Mouse (Mus musculus): ENCODE measurements around the gene Sclt1. TPM values are rescaled to one million over a fixed set of nuclear protein-coding genes. Genes with fewer than 3 reads are reported as not detected.
"Not testable (repeated sequence)": the region's sequence is repeated elsewhere in the genome, so short reads cannot be mapped to it uniquely, and the experiment has no call there.

Gene Sclt1
- polyA plus RNA-seq (2016; fragmentation: Nextera tagmentation; extraction: Ambion mirVana): 17.7 and 22.2 TPM in 2 replicates

DNA sequence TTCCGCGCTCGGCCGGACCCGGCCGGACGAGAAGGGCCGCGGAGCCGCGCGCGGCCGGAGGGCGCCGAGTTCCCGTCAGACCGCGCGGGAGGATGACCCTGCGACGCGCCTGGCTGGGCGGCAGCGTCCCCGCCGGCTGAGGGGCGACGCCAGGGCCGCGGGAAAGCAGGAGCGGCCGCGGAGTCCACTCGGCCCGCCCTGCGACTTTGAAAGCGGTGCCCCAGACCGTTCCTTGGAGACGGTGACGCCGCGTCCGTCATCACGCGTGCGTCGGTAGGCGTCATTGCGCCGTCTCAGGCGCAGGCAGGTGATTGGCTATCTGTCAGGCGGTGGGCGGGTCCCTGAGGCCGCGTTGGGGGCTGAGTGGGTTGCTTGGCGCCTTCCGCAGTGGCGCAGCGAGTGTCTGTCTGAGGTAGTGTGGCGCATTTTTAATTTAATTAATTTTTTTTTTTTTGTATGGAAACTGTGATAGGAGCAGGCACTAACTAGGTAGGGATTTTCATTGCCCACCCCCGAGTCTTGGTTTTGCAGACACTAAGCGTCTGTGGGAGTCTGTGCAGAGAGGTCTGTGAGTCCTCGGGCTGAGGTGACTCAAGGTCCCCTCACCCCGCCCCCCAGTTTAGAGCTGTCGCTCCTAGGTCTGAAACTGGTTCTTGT, at the start of gene Sclt1, which contains the start of gene D3Ertd751e:
TSS of gene Sclt1 (minus strand) at position 237 of the 657 bp plus-strand sequence.
TSS of gene D3Ertd751e (plus strand) at position 334 of the 657 bp plus-strand sequence.
- WGBS: under 1% methylated on average over 66 of the region's 66 CpGs
- peaks cover 3% of the 10 kb centered on the region; the same call in 1 of the 2 replicates for H3K36me3 ChIP-seq
- H3K27ac ChIP-seq: peak within 1 kb of the TSS; percentile 97
- H3K9me3 ChIP-seq: no peaks in the 10 kb centered on the region
- peaks cover 21% of the 10 kb centered on the region for H3K4me1 ChIP-seq (replicated peaks)
- no peaks in the 10 kb centered on the region for H3K27me3 ChIP-seq (ENCODE audit: insufficient read depth, poor library complexity, severe bottlenecking)
- peak; percentile 96 for DNase-seq (ENCODE audit: low spot score)
- peak within 1 kb of the TSS; percentile 71 for H3K4me3 ChIP-seq

DNA sequence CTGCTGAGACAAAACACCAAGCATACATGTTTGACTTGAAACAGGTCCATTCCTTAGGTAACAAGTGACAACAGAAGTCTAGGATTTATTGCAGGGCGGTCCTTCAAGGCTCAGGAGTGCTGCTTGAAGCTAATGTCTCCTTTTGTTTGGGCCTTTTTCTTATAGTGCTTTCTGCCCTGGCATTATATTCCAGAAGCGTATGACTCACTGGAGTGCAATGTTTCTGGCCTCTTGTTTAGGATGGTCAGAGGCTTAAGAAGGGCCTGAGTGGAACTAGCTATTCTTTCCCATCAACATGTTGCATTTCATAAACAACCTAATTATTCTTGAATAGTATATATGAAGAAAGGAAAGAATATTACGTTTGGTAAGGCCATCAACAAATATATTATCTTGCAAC, 19.8 kb upstream of the Sclt1 start:
- Histone ChIP-seq H3K36me3 (peaks cover 6% of the 10 kb centered on the region), H3K27ac (no peak overlapping the region), H3K4me3 (no peak overlapping the region), H3K4me1 (replicated peaks) (no peaks in the 10 kb centered on the region), H3K9me3 (no peaks in the 10 kb centered on the region), H3K27me3 (ENCODE audit: insufficient read depth, poor library complexity, severe bottlenecking) (no peaks in the 10 kb centered on the region)
- no peak for DNase-seq (ENCODE audit: low spot score)
- 89% methylated on average over 3 of the region's 3 CpGs for WGBS

DNA sequence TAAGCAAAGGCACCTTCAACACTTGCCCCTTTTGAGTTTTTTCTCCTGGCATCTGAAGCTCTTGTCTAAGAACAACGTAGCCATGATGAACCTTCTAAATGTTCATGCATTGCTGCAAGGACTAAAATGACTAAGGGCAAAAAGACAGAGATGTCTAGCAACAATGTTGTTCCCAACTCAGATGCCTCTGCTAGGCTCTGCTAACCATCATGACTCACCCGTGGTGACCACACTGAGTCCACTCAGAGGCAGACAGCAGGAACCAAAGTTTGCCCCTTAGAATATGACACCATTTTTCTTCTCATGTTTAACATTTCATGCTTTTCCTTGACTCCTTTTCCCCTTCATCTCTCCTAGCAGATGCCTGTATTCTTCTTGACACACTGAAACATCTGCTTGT, 12.2 kb upstream of the Sclt1 start:
- Histone ChIP-seq H3K4me3 (no peak overlapping the region), H3K9me3 (no peaks in the 10 kb centered on the region), H3K4me1 (replicated peaks) (no peaks in the 10 kb centered on the region), H3K27ac (no peak overlapping the region), H3K27me3 (ENCODE audit: insufficient read depth, poor library complexity, severe bottlenecking) (no peaks in the 10 kb centered on the region), H3K36me3 (peaks cover 13% of the 10 kb centered on the region)
- WGBS: 88% methylated on average over 2 of the region's 2 CpGs
- no peak for DNase-seq (ENCODE audit: low spot score)

DNA sequence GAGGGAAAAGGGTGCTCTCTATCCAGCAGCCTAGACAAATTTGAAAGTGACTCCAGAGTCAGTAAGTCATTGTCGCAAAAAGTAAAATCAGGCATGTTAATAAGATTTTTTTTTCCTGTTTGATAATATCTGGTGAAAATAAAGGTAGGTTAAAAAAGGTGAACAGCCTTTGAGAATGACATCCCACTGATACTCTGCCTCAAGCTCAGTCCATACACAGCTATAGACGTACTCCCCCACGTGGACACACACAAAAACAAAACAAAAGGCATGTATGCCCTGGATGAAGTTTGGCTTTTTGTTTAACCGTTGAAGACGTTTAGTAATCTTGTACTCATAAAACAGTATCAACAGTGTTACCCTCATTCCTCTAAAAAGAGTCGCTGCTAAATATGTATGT, 1.1 kb upstream of the Sclt1 start:
- Histone ChIP-seq H3K27ac (0 out of 2 replicates have a peak overlapping the region, but pooled peaks have one; percentile 97), H3K27me3 (ENCODE audit: insufficient read depth, poor library complexity, severe bottlenecking) (no peaks in the 10 kb centered on the region), H3K4me1 (replicated peaks) (peaks cover 21% of the 10 kb centered on the region), H3K36me3 (no peaks in the 10 kb centered on the region), H3K4me3 (peak overlapping the region; percentile 71; the same call in 1 of the 2 replicates), H3K9me3 (no peaks in the 10 kb centered on the region)
- WGBS: 49% methylated on average over 6 of the region's 6 CpGs
- no peak for DNase-seq (ENCODE audit: low spot score)

DNA sequence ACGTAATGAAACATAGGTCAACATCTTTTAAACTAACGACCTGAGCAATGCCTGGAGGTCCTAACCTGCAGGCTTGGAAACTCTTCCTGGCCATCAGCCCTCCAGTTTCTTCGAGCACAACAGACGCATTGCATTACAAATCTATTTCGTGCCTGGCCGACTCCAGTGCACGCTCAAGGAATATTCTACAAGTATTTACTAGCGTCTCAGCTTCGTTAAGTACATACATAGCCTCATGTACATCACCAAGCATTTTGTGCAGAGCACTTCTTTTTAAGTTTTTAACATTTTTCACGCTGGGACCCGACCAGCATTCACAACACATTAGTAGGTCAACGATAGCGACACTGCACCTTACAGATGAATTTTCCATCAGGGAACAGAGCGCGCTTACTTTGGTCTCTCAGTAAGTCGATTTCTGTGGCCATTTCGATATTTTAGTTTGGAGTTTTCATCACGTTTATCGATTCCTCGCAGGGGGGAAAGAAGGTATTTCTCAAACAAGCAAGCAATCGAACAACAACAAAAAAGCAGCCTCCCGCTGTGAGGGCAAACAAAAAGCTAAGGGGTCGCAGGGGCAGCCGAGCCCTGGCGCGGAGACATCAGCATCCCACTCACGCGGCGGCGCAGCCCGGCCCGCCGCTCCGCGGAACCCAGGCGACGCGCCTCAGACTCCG, 575 bp downstream of the Sclt1 start:
- H3K9me3 ChIP-seq: no peaks in the 10 kb centered on the region
- peak overlapping the region; percentile 71 for H3K4me3 ChIP-seq
- no peaks in the 10 kb centered on the region for H3K27me3 ChIP-seq (ENCODE audit: insufficient read depth, poor library complexity, severe bottlenecking)
- H3K36me3 ChIP-seq: peaks cover 3% of the 10 kb centered on the region; the same call in 1 of the 2 replicates
- H3K27ac ChIP-seq: peak overlapping the region; percentile 97
- under 1% methylated on average over 39 of the region's 39 CpGs for WGBS
- peaks cover 21% of the 10 kb centered on the region for H3K4me1 ChIP-seq (replicated peaks)
- no peak for DNase-seq (ENCODE audit: low spot score)

DNA sequence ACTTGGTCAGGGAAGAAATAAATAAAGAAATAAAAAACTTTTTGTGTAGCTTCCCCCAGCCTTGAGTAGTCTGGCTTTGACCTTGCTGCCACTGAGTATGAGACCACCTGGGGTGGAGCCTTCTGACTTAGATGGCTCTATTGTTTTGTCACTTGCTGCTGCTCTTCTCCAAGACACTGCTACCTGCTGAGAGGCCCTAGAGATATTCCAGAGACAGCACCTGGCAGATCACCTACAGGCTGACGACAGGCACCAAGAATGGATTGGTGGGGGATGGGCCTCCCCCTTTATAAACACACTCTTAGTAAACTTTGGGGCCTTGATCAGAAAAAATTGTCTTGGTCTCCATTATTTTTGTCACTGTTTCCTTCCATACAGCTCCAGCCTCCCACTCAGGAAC, 46.6 kb downstream of the Sclt1 start:
- Histone ChIP-seq H3K9me3 (0 out of 2 replicates have a peak, but pooled peaks cover 6% of the 10 kb centered on the region), H3K36me3 (peaks cover 41% of the 10 kb centered on the region), H3K4me1 (replicated peaks) (no peaks in the 10 kb centered on the region), H3K27me3 (ENCODE audit: insufficient read depth, poor library complexity, severe bottlenecking) (no peaks in the 10 kb centered on the region), H3K27ac (no peak overlapping the region), H3K4me3 (no peak overlapping the region)
- no peak for DNase-seq (ENCODE audit: low spot score)
- WGBS: 68% methylated on average over 1 of the region's 1 CpGs

DNA sequence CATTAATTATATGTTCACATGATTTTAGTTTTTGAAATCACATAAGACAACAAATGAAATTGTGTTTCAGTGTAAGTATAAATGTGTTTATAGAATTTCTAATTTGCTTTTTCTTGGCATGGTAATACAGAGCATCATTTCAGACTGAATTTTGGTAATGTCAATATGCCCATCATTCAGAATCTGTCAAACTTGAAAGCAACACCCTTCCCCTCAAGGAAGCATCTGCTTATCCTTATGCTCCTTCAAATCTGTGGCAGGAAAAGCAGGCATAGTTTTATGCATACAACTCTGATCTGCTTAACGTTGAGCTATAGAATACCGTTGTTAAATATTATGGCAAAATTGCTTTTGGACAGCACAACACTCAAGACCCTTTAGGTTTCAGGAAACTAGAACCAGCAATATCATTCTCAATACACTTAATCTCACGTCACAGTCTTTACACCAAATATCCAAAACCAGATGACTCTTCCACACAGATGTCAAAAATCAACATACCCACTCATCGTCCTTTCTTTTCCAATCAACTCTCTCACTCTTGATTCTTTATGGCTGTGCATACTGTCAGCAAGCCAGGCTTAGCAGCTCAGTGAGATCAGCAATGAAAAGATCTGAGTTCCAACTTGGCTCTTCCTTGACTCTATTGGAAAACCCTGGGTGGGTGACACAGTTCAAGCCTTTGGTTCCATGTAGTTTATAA, 49.7 kb downstream of the Sclt1 start:
- H3K4me1 ChIP-seq (replicated peaks): no peaks in the 10 kb centered on the region
- 0 out of 2 replicates have a peak, but pooled peaks cover 6% of the 10 kb centered on the region for H3K9me3 ChIP-seq
- H3K36me3 ChIP-seq: peaks cover 14% of the 10 kb centered on the region
- no peaks in the 10 kb centered on the region for H3K27me3 ChIP-seq (ENCODE audit: insufficient read depth, poor library complexity, severe bottlenecking)
- DNase-seq (ENCODE audit: low spot score): no peak
- H3K27ac ChIP-seq: no peak overlapping the region
- WGBS: 90% methylated on average over 4 of the region's 4 CpGs
- no peak overlapping the region for H3K4me3 ChIP-seq

DNA sequence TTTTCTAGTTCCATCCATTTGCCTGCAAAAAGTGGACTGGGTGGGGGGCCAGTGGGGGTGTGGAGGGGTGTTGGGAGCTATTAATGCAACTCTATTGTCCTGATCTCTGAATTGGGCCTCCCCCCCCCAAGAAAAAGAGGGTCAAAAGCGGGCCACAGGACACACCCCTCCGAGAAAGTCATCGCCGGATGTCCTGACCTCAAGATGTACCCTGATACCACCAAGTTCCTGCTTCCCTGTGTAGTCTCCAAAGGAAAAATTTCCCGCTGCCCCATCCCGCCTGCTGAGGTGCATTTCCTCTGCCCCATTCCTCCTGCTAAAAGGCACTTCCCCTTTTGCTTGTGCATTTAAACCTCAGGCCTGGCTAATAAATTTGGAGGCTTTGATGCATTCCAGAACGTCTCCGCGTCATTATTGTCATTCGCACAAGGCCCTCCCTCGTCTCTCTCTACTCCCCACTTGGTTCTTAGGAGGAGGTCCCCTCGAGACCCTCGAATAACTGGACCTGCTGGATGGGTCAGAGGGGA, 52.1 kb downstream of the Sclt1 start:
- DNase-seq (ENCODE audit: low spot score); H3K4me3 ChIP-seq; H3K27ac ChIP-seq; H3K4me1 ChIP-seq (replicated peaks); H3K27me3 ChIP-seq (ENCODE audit: insufficient read depth, poor library complexity, severe bottlenecking); H3K9me3 ChIP-seq; H3K36me3 ChIP-seq: not testable (repeated sequence)
- 89% methylated on average over 13 of the region's 13 CpGs for WGBS

DNA sequence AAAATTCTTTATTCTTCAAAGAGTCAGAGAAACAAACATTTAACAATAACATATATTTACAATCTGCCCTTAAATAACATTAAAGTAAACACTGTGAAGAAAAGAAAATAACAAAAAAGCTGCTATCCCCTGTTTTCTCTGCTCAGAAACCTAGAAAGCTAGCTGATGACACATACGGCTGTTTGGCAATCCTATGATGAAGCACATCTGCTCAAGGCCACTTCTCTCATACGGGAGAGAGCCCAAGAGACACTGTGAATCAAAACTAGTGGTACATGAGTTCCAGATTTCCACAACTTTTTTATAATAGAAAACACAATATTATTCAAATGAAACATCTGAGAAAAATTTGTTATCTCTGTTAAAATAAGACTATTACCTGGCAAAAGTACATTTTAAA, 55.9 kb downstream of the Sclt1 start:
- peaks cover 11% of the 10 kb centered on the region; the same call in 1 of the 2 replicates for H3K36me3 ChIP-seq
- H3K27ac ChIP-seq: no peak overlapping the region
- no peaks in the 10 kb centered on the region for H3K9me3 ChIP-seq
- WGBS: 84% methylated on average over 2 of the region's 2 CpGs
- no peaks in the 10 kb centered on the region for H3K4me1 ChIP-seq (replicated peaks)
- H3K27me3 ChIP-seq (ENCODE audit: insufficient read depth, poor library complexity, severe bottlenecking): no peaks in the 10 kb centered on the region
- DNase-seq (ENCODE audit: low spot score): no peak
- H3K4me3 ChIP-seq: no peak overlapping the region

DNA sequence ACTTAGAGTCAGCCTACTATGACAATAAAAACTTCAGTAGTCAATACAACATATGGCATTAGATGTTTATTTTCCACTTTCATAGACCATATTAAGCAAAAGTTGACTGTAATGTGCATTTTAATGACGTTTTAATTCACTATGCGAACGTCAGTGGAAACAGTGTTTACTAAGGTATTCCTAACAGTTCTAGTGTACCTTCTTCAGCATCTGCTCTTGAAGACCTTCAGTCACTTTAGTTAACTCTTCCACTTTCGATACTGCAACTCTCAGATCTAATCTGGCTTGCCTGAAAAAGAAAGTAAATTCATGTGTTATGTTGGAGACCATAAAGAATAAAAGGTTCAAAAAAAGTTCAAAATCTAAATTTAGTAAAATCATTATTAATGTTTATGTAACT, 60.2 kb downstream of the Sclt1 start:
- Histone ChIP-seq H3K9me3 (no peaks in the 10 kb centered on the region), H3K27ac (no peak overlapping the region), H3K4me3 (no peak overlapping the region), H3K4me1 (replicated peaks) (no peaks in the 10 kb centered on the region), H3K27me3 (ENCODE audit: insufficient read depth, poor library complexity, severe bottlenecking) (no peaks in the 10 kb centered on the region), H3K36me3 (peaks cover 18% of the 10 kb centered on the region)
- no peak for DNase-seq (ENCODE audit: low spot score)
- WGBS: 90% methylated on average over 4 of the region's 4 CpGs

DNA sequence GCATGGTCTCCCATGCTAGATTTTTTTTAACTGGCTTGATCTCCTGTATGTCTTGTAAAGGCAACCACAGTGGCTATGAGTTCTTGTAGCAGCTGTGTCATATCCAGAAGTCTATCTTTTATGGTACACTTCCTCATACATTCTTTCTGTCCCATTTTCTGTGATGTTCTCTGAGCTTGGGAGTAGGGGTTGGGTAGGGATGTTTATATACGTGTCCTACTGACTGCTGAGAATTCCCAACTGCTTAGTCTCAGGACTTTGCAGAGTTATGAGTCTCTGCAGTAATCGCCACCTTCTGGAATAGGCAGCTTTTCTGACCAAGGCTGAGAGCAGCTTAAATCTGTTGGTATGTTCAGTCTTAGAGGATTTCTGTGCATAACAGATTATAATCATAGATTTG, 65.7 kb downstream of the Sclt1 start:
- Histone ChIP-seq H3K9me3 (no peaks in the 10 kb centered on the region), H3K4me1 (replicated peaks) (no peaks in the 10 kb centered on the region), H3K36me3 (peaks cover 45% of the 10 kb centered on the region), H3K4me3 (no peak overlapping the region), H3K27ac (no peak overlapping the region), H3K27me3 (ENCODE audit: insufficient read depth, poor library complexity, severe bottlenecking) (no peaks in the 10 kb centered on the region)
- WGBS: 91% methylated on average over 2 of the region's 2 CpGs
- no peak for DNase-seq (ENCODE audit: low spot score)

DNA sequence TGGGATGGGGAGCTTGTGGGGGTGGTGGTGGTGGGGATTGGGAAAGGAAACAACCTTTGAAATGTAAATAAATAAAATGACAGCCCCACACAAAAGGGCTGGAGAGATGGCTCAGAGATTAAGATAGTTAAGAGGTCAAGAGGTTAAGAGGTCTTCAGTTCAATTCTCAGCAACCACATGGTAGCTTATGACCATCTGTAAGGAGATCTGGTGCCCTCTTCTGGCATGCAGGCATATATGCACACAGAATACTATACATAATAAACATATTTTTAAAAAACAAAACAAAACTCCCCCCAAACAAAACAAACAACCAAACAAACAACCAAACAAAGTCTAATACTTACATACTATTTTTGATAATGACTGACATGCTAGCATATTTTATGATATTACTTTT, 67.5 kb downstream of the Sclt1 start:
- Histone ChIP-seq H3K4me1 (replicated peaks) (no peaks in the 10 kb centered on the region), H3K36me3 (peaks cover 45% of the 10 kb centered on the region), H3K9me3 (no peaks in the 10 kb centered on the region), H3K27me3 (ENCODE audit: insufficient read depth, poor library complexity, severe bottlenecking) (no peaks in the 10 kb centered on the region), H3K4me3 (no peak overlapping the region), H3K27ac (no peak overlapping the region)
- no peak for DNase-seq (ENCODE audit: low spot score)

DNA sequence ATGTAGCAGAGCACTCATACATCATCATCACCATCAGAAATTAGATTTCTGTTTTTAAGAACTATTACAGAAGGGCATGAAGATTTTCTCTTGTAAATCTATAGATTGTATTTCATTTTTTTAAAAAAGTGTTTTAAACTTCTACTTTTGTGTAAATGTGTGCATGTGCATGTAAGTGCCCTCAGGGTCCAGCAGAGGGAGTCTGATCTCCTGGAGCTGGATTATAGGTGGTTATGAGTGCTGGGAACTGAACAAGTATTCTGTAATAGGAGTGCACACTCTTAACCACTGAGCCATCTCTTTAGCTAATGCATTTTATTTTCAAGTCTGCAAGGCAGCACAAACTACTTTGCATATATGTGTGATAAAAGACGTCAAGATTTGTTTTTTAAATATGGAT, 86.7 kb downstream of the Sclt1 start:
- peaks cover 43% of the 10 kb centered on the region for H3K36me3 ChIP-seq
- no peak overlapping the region for H3K4me3 ChIP-seq
- H3K27ac ChIP-seq: no peak overlapping the region
- DNase-seq (ENCODE audit: low spot score): no peak
- 0 out of 2 replicates have a peak, but pooled peaks cover 7% of the 10 kb centered on the region for H3K9me3 ChIP-seq
- no peaks in the 10 kb centered on the region for H3K4me1 ChIP-seq (replicated peaks)
- WGBS: 92% methylated on average over 1 of the region's 1 CpGs
- no peaks in the 10 kb centered on the region for H3K27me3 ChIP-seq (ENCODE audit: insufficient read depth, poor library complexity, severe bottlenecking)

Measured in hindbrain, embryonic 10.5 days (tissue).